Mouse (Mus musculus) forebrain, postnatal 0 days (tissue): ENCODE results near the gene Scarb2. TPM values are rescaled to one million over a fixed set of nuclear protein-coding genes. Genes with fewer than 3 reads are reported as not detected.

Experiments
- ATAC-seq: fragments of 200-750 bp; cut with Nextera tagmentation; 2 replicates; pipeline ENCODE4 v1.8.0; 2017; ENCODE audit warnings: mild to moderate bottlenecking, moderate library complexity
- DNase-seq: peaks from one replicate; pipeline ENCODE4 v3.0.0-alpha.2; 2015
- H3K27ac ChIP-seq: fragments of 300-500 bp; sonication (generic); 2 replicates; pipeline ENCODE4 v1.5.1; 2014; ENCODE audit warnings: low read depth, mild to moderate bottlenecking, antibody characterized with exemption, low read length, moderate library complexity, mixed read lengths
- H3K27me3 ChIP-seq: fragments of 300-500 bp; sonication (generic); 2 replicates; pipeline ENCODE4 v1.6.1; 2014; ENCODE audit warnings: mild to moderate bottlenecking, low read length, mixed read lengths; ENCODE audit not compliant: insufficient read depth
- H3K36me3 ChIP-seq: fragments of 300-500 bp; sonication (generic); 2 replicates; pipeline ENCODE4 v1.6.1; 2014; ENCODE audit warnings: mild to moderate bottlenecking, moderate library complexity; ENCODE audit not compliant: insufficient read depth
- H3K4me1 ChIP-seq: fragments of 300-500 bp; sonication (generic); 2 replicates; pipeline ENCODE4 v1.6.1; 2014; ENCODE audit warnings: antibody characterized with exemption; ENCODE audit not compliant: insufficient read depth
- H3K4me2 ChIP-seq: fragments of 300-500 bp; sonication (generic); 2 replicates; pipeline ENCODE4 v1.6.1; 2014; ENCODE audit warnings: low read depth, mild to moderate bottlenecking, moderate library complexity
- H3K4me3 ChIP-seq: fragments of 300-500 bp; sonication (generic); 2 replicates; pipeline ENCODE4 v1.5.1; 2014; ENCODE audit warnings: low read depth, low read length, mixed read lengths
- H3K9ac ChIP-seq: fragments of 300-500 bp; sonication (generic); 2 replicates; pipeline ENCODE4 v1.6.1; 2014; ENCODE audit warnings: mild to moderate bottlenecking
- H3K9me3 ChIP-seq: fragments of 300-500 bp; sonication (generic); 2 replicates; pipeline ENCODE4 v1.6.1; 2016; ENCODE audit warnings: low read length
- CTCF ChIP-seq: sonication (generic); IDR thresholded peaks from 2 replicates; pipeline ENCODE4 v1.5.1; 2016; ENCODE audit warnings: antibody characterized with exemption, control low read depth, low read depth
- WGBS: fragments of 180-500 bp; shearing (Covaris S2); extraction: QIAGEN DNeasy Blood & Tissue Kit; methylation state at CpG from one replicate; pipeline ENCODE4 v1.1.7; 2014; 5-methylcytosine and 5-hydroxymethylcytosine counted together
- polyA plus RNA-seq: library from polyadenylated mRNA; unstranded; fragments of >200 nt; fragmentation: Nextera tagmentation; extraction: Ambion mirVana; gene quantifications from 2 replicates; pipeline ENCODE4 v1.2.1, GENCODE M21; 2015
- total RNA-seq: library from RNA; depleted of rRNA; stranded (reverse); fragments of >200 nt; gene quantifications from 2 replicates; pipeline ENCODE4 v1.2.3, GENCODE M21; 2014

Scarb2 gene
- total and polyA plus RNA-seq, 2 experiments from 2014 or later, result 23.1 to 149 TPM

- H3K9me3 ChIP-seq, result no peaks in the 10 kb centered on the region
- H3K4me1 ChIP-seq, result no peaks in the 10 kb centered on the region
- no peaks in the 10 kb centered on the region for H3K27me3 ChIP-seq
- 87% methylated on average over 9 of the region's 9 CpGs for WGBS
- H3K36me3 ChIP-seq, result 0 out of 2 replicates have a peak, but pooled peaks cover 3% of the 10 kb centered on the region
- ATAC-seq, result no peak
- TF ChIP-seq CTCF, result no peak
- no peak overlapping the region for H3K27ac ChIP-seq
- H3K9ac ChIP-seq, result no peak overlapping the region
- no peak overlapping the region for H3K4me3 ChIP-seq
- H3K4me2 ChIP-seq, result no peak overlapping the region
- no peak for DNase-seq
Measured at GRCm38 (mm10) chr5:92409361-92410155, 97.1 kb downstream of the Scarb2 start.

- DNase-seq (no peak), ATAC-seq (no peak)
- Histone ChIP-seq H3K4me3 (no peak overlapping the region), H3K36me3 (no peaks in the 10 kb centered on the region), H3K27ac (no peak overlapping the region), H3K9ac (no peak overlapping the region), H3K4me2 (no peak overlapping the region), H3K4me1 (no peaks in the 10 kb centered on the region), H3K27me3 (no peaks in the 10 kb centered on the region), H3K9me3 (no peaks in the 10 kb centered on the region)
- 29% methylated on average over 2 of the region's 2 CpGs for WGBS
- no peak for TF ChIP-seq CTCF
Measured at GRCm38 (mm10) chr5:92404400-92404678, 102.3 kb downstream of the Scarb2 start.

- 40% methylated on average over 10 of the region's 10 CpGs for WGBS
- peak; percentile 53 for ATAC-seq
- TF ChIP-seq CTCF, result no peak
- no peak overlapping the region for H3K4me2 ChIP-seq
- H3K27me3 ChIP-seq, result no peaks in the 10 kb centered on the region
- no peaks in the 10 kb centered on the region for H3K4me1 ChIP-seq
- no peaks in the 10 kb centered on the region for H3K9me3 ChIP-seq
- no peak for DNase-seq
- no peak overlapping the region for H3K27ac ChIP-seq
- H3K4me3 ChIP-seq, result no peak overlapping the region
- no peaks in the 10 kb centered on the region for H3K36me3 ChIP-seq
- no peak overlapping the region for H3K9ac ChIP-seq
Measured at GRCm38 (mm10) chr5:92403562-92404399, 102.9 kb downstream of the Scarb2 start.

- Histone ChIP-seq H3K4me1 (no peaks in the 10 kb centered on the region), H3K27me3 (no peaks in the 10 kb centered on the region), H3K27ac (no peak overlapping the region), H3K36me3 (no peaks in the 10 kb centered on the region), H3K9me3 (no peaks in the 10 kb centered on the region), H3K4me2 (no peak overlapping the region), H3K9ac (no peak overlapping the region), H3K4me3 (no peak overlapping the region)
- ATAC-seq, result no peak
- no peak for DNase-seq
- WGBS, result 81% methylated on average over 9 of the region's 9 CpGs
- TF ChIP-seq CTCF, result no peak
Measured at GRCm38 (mm10) chr5:92402816-92403215, 103.8 kb downstream of the Scarb2 start.

GRCm38 (mm10) chr5:92398153-92398552, 108.5 kb downstream of the Scarb2 start:
- ATAC-seq, result peak; percentile 73
- H3K9me3 ChIP-seq, result no peaks in the 10 kb centered on the region
- peak; percentile 67 for DNase-seq
- TF ChIP-seq CTCF, result peak; percentile 67
- 24% methylated on average over 5 of the region's 5 CpGs for WGBS
- H3K27me3 ChIP-seq, result no peaks in the 10 kb centered on the region
- no peaks in the 10 kb centered on the region for H3K36me3 ChIP-seq
- no peak overlapping the region for H3K27ac ChIP-seq
- no peak overlapping the region for H3K4me2 ChIP-seq
- no peak overlapping the region for H3K9ac ChIP-seq
- H3K4me3 ChIP-seq, result no peak overlapping the region
- no peaks in the 10 kb centered on the region for H3K4me1 ChIP-seq

GRCm38 (mm10) chr5:92396476-92396875, 110.2 kb downstream of the Scarb2 start:
- no peaks in the 10 kb centered on the region for H3K36me3 ChIP-seq
- no peak for TF ChIP-seq CTCF
- no peak overlapping the region for H3K4me3 ChIP-seq
- ATAC-seq (no peak), DNase-seq (no peak)
- 88% methylated on average over 6 of the region's 6 CpGs for WGBS
- H3K4me1 ChIP-seq, result no peaks in the 10 kb centered on the region
- H3K9ac ChIP-seq, result no peak overlapping the region
- no peaks in the 10 kb centered on the region for H3K27me3 ChIP-seq
- H3K27ac ChIP-seq, result no peak overlapping the region
- H3K4me2 ChIP-seq, result no peak overlapping the region
- no peaks in the 10 kb centered on the region for H3K9me3 ChIP-seq

- H3K4me1 ChIP-seq, result no peaks in the 10 kb centered on the region
- WGBS, result 87% methylated on average over 3 of the region's 3 CpGs
- H3K4me3 ChIP-seq, result no peak overlapping the region
- H3K27ac ChIP-seq, result no peak overlapping the region
- no peaks in the 10 kb centered on the region for H3K27me3 ChIP-seq
- TF ChIP-seq CTCF, result no peak
- DNase-seq, result no peak
- no peaks in the 10 kb centered on the region for H3K36me3 ChIP-seq
- no peak for ATAC-seq
- H3K9me3 ChIP-seq, result no peaks in the 10 kb centered on the region
- no peak overlapping the region for H3K9ac ChIP-seq
- H3K4me2 ChIP-seq, result no peak overlapping the region
Measured at GRCm38 (mm10) chr5:92395764-92396163, 110.9 kb downstream of the Scarb2 start.
